Mouse (Mus musculus) lung, postnatal 25 days (tissue): ENCODE results near the gene Myrip.
"Not testable (repeated sequence)": the region's sequence is repeated elsewhere in the genome, so short reads cannot be mapped to it uniquely, and the experiment has no call there.

Experiments used
- DNase-seq: peaks from one replicate; pipeline ENCODE4 v3.0.0; 2022; ENCODE audit warnings: low spot score

Gene Myrip

GRCm38 (mm10) chr9:120301213-120301612 is at the start of gene Myrip:
Gene Myrip (plus strand): TSS chr9:120301513.
- DNase-seq: not testable (repeated sequence)

GRCm38 (mm10) chr9:120259805-120260204 is 41.5 kb upstream of the Myrip start:
- no peak for DNase-seq

GRCm38 (mm10) chr9:120263994-120264393 is 37.3 kb upstream of the Myrip start:
- DNase-seq: no peak

- DNase-seq: peak; percentile 6
Measured at GRCm38 (mm10) chr9:120273083-120273482, 28.2 kb upstream of the Myrip start.

GRCm38 (mm10) chr9:120275226-120275625 is 26.1 kb upstream of the Myrip start:
- DNase-seq: no peak

- no peak for DNase-seq
Measured at GRCm38 (mm10) chr9:120281147-120281546, 20.2 kb upstream of the Myrip start.

- no peak for DNase-seq
Measured at GRCm38 (mm10) chr9:120282461-120283047, 18.8 kb upstream of the Myrip start.

GRCm38 (mm10) chr9:120283556-120283955 is 17.8 kb upstream of the Myrip start:
- DNase-seq: no peak

- DNase-seq: no peak
Measured at GRCm38 (mm10) chr9:120288011-120288410, 13.3 kb upstream of the Myrip start.

- DNase-seq: no peak
Measured at GRCm38 (mm10) chr9:120290375-120290774, 10.9 kb upstream of the Myrip start.

- DNase-seq: no peak
Measured at GRCm38 (mm10) chr9:120292488-120292887, 8.8 kb upstream of the Myrip start.

GRCm38 (mm10) chr9:120295527-120295926 is 5.8 kb upstream of the Myrip start:
- no peak for DNase-seq

- DNase-seq: no peak
Measured at GRCm38 (mm10) chr9:120296938-120297337, 4.4 kb upstream of the Myrip start.

GRCm38 (mm10) chr9:120299429-120299828 is 1.9 kb upstream of the Myrip start:
- no peak for DNase-seq

GRCm38 (mm10) chr9:120302980-120303452 is 1.7 kb downstream of the Myrip start:
- DNase-seq: no peak

- DNase-seq: peak; percentile 13
Measured at GRCm38 (mm10) chr9:120303453-120304299, 2.4 kb downstream of the Myrip start.

GRCm38 (mm10) chr9:120304300-120305137 is 3.2 kb downstream of the Myrip start:
- no peak for DNase-seq

- DNase-seq: no peak
Measured at GRCm38 (mm10) chr9:120315171-120315570, 13.9 kb downstream of the Myrip start.

GRCm38 (mm10) chr9:120319099-120319498 is 17.8 kb downstream of the Myrip start:
- DNase-seq: no peak

- DNase-seq: no peak
Measured at GRCm38 (mm10) chr9:120320573-120320972, 19.3 kb downstream of the Myrip start.

GRCm38 (mm10) chr9:120322702-120323426 is 21.6 kb downstream of the Myrip start:
- no peak for DNase-seq

- DNase-seq: not testable (repeated sequence)
Measured at GRCm38 (mm10) chr9:120331048-120331447, 29.7 kb downstream of the Myrip start.
